Mouse (Mus musculus) ES-E14 (cell line): Measurements from ENCODE around the gene Nid2.

ENCODE experiments used
- HCFC1 ChIP-seq: IDR thresholded peaks from 2 replicates; pipeline ENCODE4 v1.6.1; 2012; ENCODE audit warnings: low read length, inconsistent platforms, borderline replicate concordance; ENCODE audit not compliant: insufficient read depth
- MAFK ChIP-seq: IDR thresholded peaks from 2 replicates; pipeline ENCODE4 v1.6.1; 2014; ENCODE audit warnings: mild to moderate bottlenecking, low read depth, low read length, inconsistent platforms; ENCODE audit not compliant: insufficient read depth
- ZC3H11A ChIP-seq: IDR thresholded peaks from 2 replicates; pipeline ENCODE4 v1.6.1; 2012; ENCODE audit warnings: low read depth, mild to moderate bottlenecking, inconsistent platforms, low read length, borderline replicate concordance
- ZNF384 ChIP-seq: IDR thresholded peaks from 2 replicates; pipeline ENCODE4 v1.6.1; 2012; ENCODE audit warnings: low read depth, low read length, inconsistent platforms

GRCm38 (mm10) chr14:19858279-19858678 lies 107.2 kb downstream of the Nid2 start:
- TF ChIP-seq ZNF384, result no peak
- no peak for TF ChIP-seq ZC3H11A
- no peak for TF ChIP-seq MAFK
- no peak for TF ChIP-seq HCFC1
